Mouse (Mus musculus): ENCODE measurements at regions not wholly inside any gene's neighbourhood (a gene's known extent, or its start where the extent isn't known, plus 50 kb on each side); places are given as distances from the start of the nearest gene placed in this dataset.

DNA sequence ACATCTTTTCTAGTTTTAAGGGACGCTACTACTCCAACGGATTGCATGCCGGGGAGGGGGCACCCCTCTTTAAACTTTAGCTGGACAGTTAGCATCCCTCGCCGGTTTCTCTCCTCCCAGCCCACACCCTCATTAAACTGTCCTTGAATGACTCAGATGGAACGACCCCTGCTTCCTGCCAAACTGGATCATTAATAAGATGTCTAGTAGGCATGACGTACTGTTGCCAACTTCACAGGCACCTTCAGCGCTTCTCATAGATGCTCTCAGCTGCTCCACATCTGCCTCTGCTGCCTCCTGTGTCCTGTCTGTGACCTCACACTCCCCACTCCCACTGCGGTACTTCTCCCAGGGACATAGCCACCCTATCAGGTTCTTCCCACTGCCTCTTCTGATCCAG is 54.1 kb upstream of the Ccdc167 start:
- TF ChIP-seq POLR2A (IDR thresholded peaks at IDR 0.05; ENCODE audit: control insufficient read depth, extremely low read depth, insufficient read depth, low read length, poor library complexity), result no peak
- no peak for TF ChIP-seq CTCF (IDR thresholded peaks at IDR 0.05; ENCODE audit: borderline replicate concordance, control insufficient read depth, extremely low read depth, insufficient read depth, low read length, poor library complexity)
